Mouse (Mus musculus): Measurements from ENCODE around the gene Tspan5. TPM values are rescaled to one million over a fixed set of nuclear protein-coding genes. Genes with fewer than 3 reads are reported as not detected.
A peak's percentile ranks its signal among the peaks of the same experiment; 100 is the strongest.

Gene Tspan5
- polyA plus RNA-seq, 1 experiment from 2014 or later: 25.6 TPM

- peak overlapping the region; percentile 71 for H3K4me2 ChIP-seq
- peaks cover 16% of the 10 kb centered on the region for H3K4me1 ChIP-seq (replicated peaks)
- no peak overlapping the region for H3K9ac ChIP-seq (replicated peaks)
- ATAC-seq (ENCODE audit: insufficient number of reproducible peaks, insufficient read depth, low FRiP score, low TSS enrichment, low read depth): no peak
- no peak overlapping the region for H3K27ac ChIP-seq
- no peaks in the 10 kb centered on the region for H3K9me3 ChIP-seq
- no peaks in the 10 kb centered on the region for H3K36me3 ChIP-seq
- peaks cover 15% of the 10 kb centered on the region for H3K27me3 ChIP-seq
- WGBS: 22% methylated on average over 8 of the region's 8 CpGs
- H3K4me3 ChIP-seq (replicated peaks): peak overlapping the region; percentile 88
Observed at GRCm38 (mm10) chr3:138744030-138744774, 2.2 kb downstream of the Tspan5 start.

GRCm38 (mm10) chr3:138745091-138745490, 3.1 kb downstream of the Tspan5 start:
- Histone ChIP-seq H3K27ac (no peak overlapping the region), H3K9me3 (no peaks in the 10 kb centered on the region), H3K36me3 (no peaks in the 10 kb centered on the region), H3K9ac (replicated peaks) (no peak overlapping the region), H3K4me3 (replicated peaks) (no peak overlapping the region), H3K4me1 (replicated peaks) (peaks cover 16% of the 10 kb centered on the region), H3K4me2 (no peak overlapping the region), H3K27me3 (peaks cover 15% of the 10 kb centered on the region)
- WGBS: 85% methylated on average over 11 of the region's 11 CpGs
- no peak for ATAC-seq (ENCODE audit: insufficient number of reproducible peaks, insufficient read depth, low FRiP score, low TSS enrichment, low read depth)

- H3K36me3 ChIP-seq: no peaks in the 10 kb centered on the region
- H3K4me3 ChIP-seq (replicated peaks): no peak overlapping the region
- peaks cover 12% of the 10 kb centered on the region for H3K27me3 ChIP-seq
- peaks cover 16% of the 10 kb centered on the region for H3K4me1 ChIP-seq (replicated peaks)
- ATAC-seq (ENCODE audit: insufficient number of reproducible peaks, insufficient read depth, low FRiP score, low TSS enrichment, low read depth): no peak
- H3K9ac ChIP-seq (replicated peaks): no peak overlapping the region
- no peak overlapping the region for H3K4me2 ChIP-seq
- H3K9me3 ChIP-seq: no peaks in the 10 kb centered on the region
- no peak overlapping the region for H3K27ac ChIP-seq
- 87% methylated on average over 4 of the region's 4 CpGs for WGBS
Observed at GRCm38 (mm10) chr3:138745596-138745995, 3.6 kb downstream of the Tspan5 start.

- Histone ChIP-seq H3K4me2 (no peak overlapping the region), H3K36me3 (no peaks in the 10 kb centered on the region), H3K9ac (replicated peaks) (no peak overlapping the region), H3K4me3 (replicated peaks) (no peak overlapping the region), H3K9me3 (no peaks in the 10 kb centered on the region), H3K27me3 (peaks cover 2% of the 10 kb centered on the region; the same call in 1 of the 2 replicates), H3K4me1 (replicated peaks) (peaks cover 16% of the 10 kb centered on the region), H3K27ac (no peak overlapping the region)
- 86% methylated on average over 8 of the region's 8 CpGs for WGBS
- ATAC-seq (ENCODE audit: insufficient number of reproducible peaks, insufficient read depth, low FRiP score, low TSS enrichment, low read depth): no peak
Observed at GRCm38 (mm10) chr3:138746556-138746955, 4.6 kb downstream of the Tspan5 start.

- no peak overlapping the region for H3K4me2 ChIP-seq
- no peak overlapping the region for H3K27ac ChIP-seq
- peaks cover 13% of the 10 kb centered on the region for H3K4me1 ChIP-seq (replicated peaks)
- no peak overlapping the region for H3K4me3 ChIP-seq (replicated peaks)
- no peak overlapping the region for H3K9ac ChIP-seq (replicated peaks)
- no peaks in the 10 kb centered on the region for H3K9me3 ChIP-seq
- no peaks in the 10 kb centered on the region for H3K27me3 ChIP-seq
- ATAC-seq (ENCODE audit: insufficient number of reproducible peaks, insufficient read depth, low FRiP score, low TSS enrichment, low read depth): no peak
- no peaks in the 10 kb centered on the region for H3K36me3 ChIP-seq
- 82% methylated on average over 5 of the region's 5 CpGs for WGBS
Observed at GRCm38 (mm10) chr3:138747035-138747434, 5.0 kb downstream of the Tspan5 start.

GRCm38 (mm10) chr3:138747985-138748384, 6.0 kb downstream of the Tspan5 start:
- Histone ChIP-seq H3K4me1 (replicated peaks) (peaks cover 17% of the 10 kb centered on the region), H3K4me3 (replicated peaks) (no peak overlapping the region), H3K4me2 (no peak overlapping the region), H3K27me3 (no peaks in the 10 kb centered on the region), H3K27ac (no peak overlapping the region), H3K36me3 (no peaks in the 10 kb centered on the region), H3K9ac (replicated peaks) (no peak overlapping the region), H3K9me3 (no peaks in the 10 kb centered on the region)
- 90% methylated on average over 5 of the region's 5 CpGs for WGBS
- ATAC-seq (ENCODE audit: insufficient number of reproducible peaks, insufficient read depth, low FRiP score, low TSS enrichment, low read depth): no peak

- 77% methylated on average over 9 of the region's 9 CpGs for WGBS
- no peak for ATAC-seq (ENCODE audit: insufficient number of reproducible peaks, insufficient read depth, low FRiP score, low TSS enrichment, low read depth)
- H3K4me2 ChIP-seq: no peak overlapping the region
Observed at GRCm38 (mm10) chr3:138749645-138750044, 7.7 kb downstream of the Tspan5 start.

GRCm38 (mm10) chr3:138751328-138751727, 9.3 kb downstream of the Tspan5 start:
- Histone ChIP-seq H3K36me3 (no peaks in the 10 kb centered on the region), H3K27ac (no peak overlapping the region), H3K4me3 (replicated peaks) (no peak overlapping the region), H3K4me2 (no peak overlapping the region), H3K4me1 (replicated peaks) (peaks cover 11% of the 10 kb centered on the region), H3K9me3 (no peaks in the 10 kb centered on the region), H3K27me3 (no peaks in the 10 kb centered on the region), H3K9ac (replicated peaks) (no peak overlapping the region)
- 81% methylated on average over 5 of the region's 5 CpGs for WGBS
- ATAC-seq (ENCODE audit: insufficient number of reproducible peaks, insufficient read depth, low FRiP score, low TSS enrichment, low read depth): no peak

More at GRCm38 (mm10) chr3:138749645-138750044, 7.7 kb downstream of the Tspan5 start:
- Histone ChIP-seq H3K36me3 (no peaks in the 10 kb centered on the region), H3K9me3 (no peaks in the 10 kb centered on the region), H3K4me3 (replicated peaks) (no peak overlapping the region), H3K4me1 (replicated peaks) (peaks cover 13% of the 10 kb centered on the region), H3K27ac (no peak overlapping the region), H3K27me3 (no peaks in the 10 kb centered on the region), H3K9ac (replicated peaks) (no peak overlapping the region)

GRCm38 (mm10) chr3:138752056-138752455, 10.1 kb downstream of the Tspan5 start:
- no peaks in the 10 kb centered on the region for H3K27me3 ChIP-seq
- H3K9ac ChIP-seq (replicated peaks): no peak overlapping the region
- H3K4me2 ChIP-seq: no peak overlapping the region
- 78% methylated on average over 5 of the region's 5 CpGs for WGBS
- H3K36me3 ChIP-seq: no peaks in the 10 kb centered on the region
- no peak overlapping the region for H3K27ac ChIP-seq
- H3K4me1 ChIP-seq (replicated peaks): peaks cover 11% of the 10 kb centered on the region
- no peaks in the 10 kb centered on the region for H3K9me3 ChIP-seq
- no peak overlapping the region for H3K4me3 ChIP-seq (replicated peaks)
- no peak for ATAC-seq (ENCODE audit: insufficient number of reproducible peaks, insufficient read depth, low FRiP score, low TSS enrichment, low read depth)

GRCm38 (mm10) chr3:138752769-138753168, 10.8 kb downstream of the Tspan5 start:
- Histone ChIP-seq H3K4me2 (no peak overlapping the region), H3K9me3 (no peaks in the 10 kb centered on the region), H3K36me3 (no peaks in the 10 kb centered on the region), H3K9ac (replicated peaks) (no peak overlapping the region), H3K27ac (no peak overlapping the region), H3K4me3 (replicated peaks) (no peak overlapping the region), H3K27me3 (no peaks in the 10 kb centered on the region), H3K4me1 (replicated peaks) (peaks cover 11% of the 10 kb centered on the region)
- ATAC-seq (ENCODE audit: insufficient number of reproducible peaks, insufficient read depth, low FRiP score, low TSS enrichment, low read depth): no peak
- 57% methylated on average over 3 of the region's 3 CpGs for WGBS

- H3K36me3 ChIP-seq: no peaks in the 10 kb centered on the region
- H3K4me2 ChIP-seq: no peak overlapping the region
- no peaks in the 10 kb centered on the region for H3K27me3 ChIP-seq
- 0 out of 2 replicates have a peak overlapping the region, but pooled peaks have one; percentile 29 for H3K27ac ChIP-seq
- no peak overlapping the region for H3K9ac ChIP-seq (replicated peaks)
- WGBS: 31% methylated on average over 12 of the region's 12 CpGs
- H3K4me3 ChIP-seq (replicated peaks): no peak overlapping the region
- H3K4me1 ChIP-seq (replicated peaks): peaks cover 11% of the 10 kb centered on the region
- ATAC-seq (ENCODE audit: insufficient number of reproducible peaks, insufficient read depth, low FRiP score, low TSS enrichment, low read depth): no peak
- no peaks in the 10 kb centered on the region for H3K9me3 ChIP-seq
Observed at GRCm38 (mm10) chr3:138753182-138753885, 11.3 kb downstream of the Tspan5 start.

All from limb, embryonic 12.5 days (tissue).